ENCODE assay signal across 20 mouse cellular contexts in genomic region chr10:68783856-68784255, GRCm38 (mm10).
DNase-seq lines count a peak whose midpoint lies in the region; ATAC-seq and TF ChIP-seq lines count a peak whose summit lies in the region.
"Had no signal": no experiment of that assay in that cellular context is flagged by ENCODE, and none has a peak within 500 bp of the region (broad histone marks: within the 10 kb centered on the region; RNA-seq: fewer than 3 reads in every experiment).

No protein-coding gene starts in this region.

- no peak overlapping the region for H3K4me2 ChIP-seq in embryonic facial prominence, embryonic 14.5 days (ENCODE audit: low read depth, low read length)
- no peak overlapping the region for H3K4me2 ChIP-seq in limb, embryonic 14.5 days (replicated peaks; ENCODE audit: low read depth, low read length, severe bottlenecking)

- no peaks in the 10 kb centered on the region for H3K9me3 ChIP-seq in embryonic facial prominence, embryonic 14.5 days (ENCODE audit: control insufficient read depth, low read length)
- H3K9me3 ChIP-seq in embryonic facial prominence, embryonic 10.5 days: no peaks in the 10 kb centered on the region
- H3K9me3 ChIP-seq in limb, embryonic 14.5 days (ENCODE audit: control insufficient read depth, low read length): no peaks in the 10 kb centered on the region
- no peaks in the 10 kb centered on the region for H3K9me3 ChIP-seq in limb, embryonic 10.5 days (replicated peaks)

- DNase-seq in embryonic facial prominence, embryonic 14.5 days (ENCODE audit: low spot score): peak; percentile 72
- DNase-seq in embryonic facial prominence, embryonic 10.5 days (ENCODE audit: low spot score): no peak
- peak; percentile 71 for DNase-seq in limb, embryonic 14.5 days (ENCODE audit: low spot score)
- no peak for DNase-seq in limb, embryonic 10.5 days (ENCODE audit: low spot score)
- DNase-seq in spleen, postnatal 4 days (ENCODE audit: low spot score in 2 of 2): no peak
- DNase-seq: adrenal gland, adult 2 months; adrenal gland, adult 8-10 months; adrenal gland, postnatal 10 days; adrenal gland, postnatal 14 days; adrenal gland, postnatal 25 days; adrenal gland, postnatal 36 days; B cell, adult 2 months; cerebellum, adult 11 months; cerebellum, adult 11-12 months; cerebellum, adult 18-20 months had no signal

- WGBS in embryonic facial prominence, embryonic 14.5 days: 48% methylated on average over 2 of the region's 2 CpGs
- WGBS in embryonic facial prominence, embryonic 10.5 days: 88% methylated on average over 2 of the region's 2 CpGs
- WGBS in limb, embryonic 14.5 days: 58% methylated on average over 2 of the region's 2 CpGs
- 87% methylated on average over 2 of the region's 2 CpGs for WGBS in limb, embryonic 10.5 days

- peak overlapping the region; percentile 71; the same call in 1 of the 2 replicates for H3K27ac ChIP-seq in embryonic facial prominence, embryonic 14.5 days (replicated peaks; ENCODE audit: low read depth, low read length)
- H3K27ac ChIP-seq in embryonic facial prominence, embryonic 10.5 days (replicated peaks): no peak overlapping the region
- no peak overlapping the region for H3K27ac ChIP-seq in limb, embryonic 14.5 days (replicated peaks; ENCODE audit: low read depth, low read length)
- no peak overlapping the region for H3K27ac ChIP-seq in limb, embryonic 10.5 days
- peak overlapping the region; percentile 46; the same call in 1 of the 2 replicates for H3K27ac ChIP-seq in embryonic fibroblast, embryonic 13.5 days (ENCODE audit: insufficient read depth, low read length)

- no peak for TF ChIP-seq POLR2A in limb, embryonic 14.5 days (IDR thresholded peaks at IDR 0.05; ENCODE audit: borderline replicate concordance, extremely low read depth, insufficient read depth, insufficient read length)
- no peak for TF ChIP-seq POLR2A in embryonic fibroblast, embryonic 13.5 days (IDR thresholded peaks at IDR 0.05; ENCODE audit: low read depth, low read length)

- ATAC-seq in embryonic facial prominence, embryonic 14.5 days (ENCODE audit: low read depth): no peak
- ATAC-seq in limb, embryonic 14.5 days (ENCODE audit: low FRiP score, low read depth): no peak
- ATAC-seq: activated CD4-positive, CD25-positive, alpha-beta regulatory T cell, adult 4 months; Patski had no signal

- H3K4me3 ChIP-seq in embryonic facial prominence, embryonic 14.5 days (ENCODE audit: low read depth, low read length): no peak overlapping the region
- no peak overlapping the region for H3K4me3 ChIP-seq in embryonic facial prominence, embryonic 10.5 days
- H3K4me3 ChIP-seq in limb, embryonic 14.5 days (replicated peaks; ENCODE audit: low read length): no peak overlapping the region
- H3K4me3 ChIP-seq in limb, embryonic 10.5 days: no peak overlapping the region
- no peak overlapping the region for H3K4me3 ChIP-seq in embryonic fibroblast, embryonic 13.5 days (ENCODE audit: insufficient read depth, low read length)

- no peak overlapping the region for H3K9ac ChIP-seq in embryonic facial prominence, embryonic 14.5 days (ENCODE audit: low read depth, low read length)
- no peak overlapping the region for H3K9ac ChIP-seq in limb, embryonic 14.5 days (ENCODE audit: low read depth, low read length, severe bottlenecking)

- H3K36me3 ChIP-seq in embryonic facial prominence, embryonic 14.5 days (ENCODE audit: control insufficient read depth, insufficient read depth, low read length): peaks cover 8% of the 10 kb centered on the region; the same call in 1 of the 2 replicates
- no peaks in the 10 kb centered on the region; the same call in 1 of the 2 replicates for H3K36me3 ChIP-seq in embryonic facial prominence, embryonic 10.5 days (replicated peaks)
- H3K36me3 ChIP-seq in limb, embryonic 14.5 days (ENCODE audit: control insufficient read depth, insufficient read depth, low read length): peaks cover 5% of the 10 kb centered on the region; the same call in 1 of the 2 replicates
- H3K36me3 ChIP-seq in limb, embryonic 10.5 days: no peaks in the 10 kb centered on the region
- H3K36me3 ChIP-seq: G1E had no signal

- peaks cover 3% of the 10 kb centered on the region for H3K4me1 ChIP-seq in embryonic facial prominence, embryonic 14.5 days (ENCODE audit: control insufficient read depth, insufficient read depth, low read length)
- H3K4me1 ChIP-seq in embryonic facial prominence, embryonic 10.5 days: no peaks in the 10 kb centered on the region
- peaks cover 15% of the 10 kb centered on the region for H3K4me1 ChIP-seq in limb, embryonic 14.5 days (ENCODE audit: control insufficient read depth, insufficient read depth, low read length)
- no peaks in the 10 kb centered on the region for H3K4me1 ChIP-seq in limb, embryonic 10.5 days
- H3K4me1 ChIP-seq in embryonic fibroblast, embryonic 13.5 days (ENCODE audit: control insufficient read depth, insufficient read depth, low read length): 0 out of 2 replicates have a peak, but pooled peaks cover 4% of the 10 kb centered on the region

- no peak for TF ChIP-seq CTCF in embryonic fibroblast, embryonic 13.5 days (IDR thresholded peaks at IDR 0.05; ENCODE audit: borderline replicate concordance, insufficient read depth, low read length)

- H3K27me3 ChIP-seq in embryonic facial prominence, embryonic 14.5 days (replicated peaks; ENCODE audit: control insufficient read depth, insufficient read depth, low read length): no peaks in the 10 kb centered on the region
- H3K27me3 ChIP-seq in embryonic facial prominence, embryonic 10.5 days (replicated peaks; ENCODE audit: low read depth, poor library complexity, severe bottlenecking): no peaks in the 10 kb centered on the region
- no peaks in the 10 kb centered on the region for H3K27me3 ChIP-seq in limb, embryonic 14.5 days (ENCODE audit: control insufficient read depth, insufficient read depth, low read length)
- no peaks in the 10 kb centered on the region for H3K27me3 ChIP-seq in limb, embryonic 10.5 days (ENCODE audit: low read depth, poor library complexity, severe bottlenecking)
- H3K27me3 ChIP-seq: CH12.LX, Patski had no signal

Comparison
In these comparisons a context has a peak if more than half of its experiments do, and no peak if none do; other contexts are left out.
1. DNase-seq: peak in embryonic facial prominence, embryonic 14.5 days (single experiment) and limb, embryonic 14.5 days (single experiment); none in embryonic facial prominence, embryonic 10.5 days (single experiment), limb, embryonic 10.5 days (single experiment) and spleen, postnatal 4 days (0 of 2).
2. H3K27ac ChIP-seq: peak in embryonic facial prominence, embryonic 14.5 days (single experiment) and embryonic fibroblast, embryonic 13.5 days (single experiment); none in embryonic facial prominence, embryonic 10.5 days (single experiment), limb, embryonic 14.5 days (single experiment) and limb, embryonic 10.5 days (single experiment).